Mouse (Mus musculus): ENCODE measurements around the gene Syne2.

Gene Syne2

GRCm38 (mm10) chr12:75924852-75925251 lies 106.9 kb downstream of the Syne2 start:
- WGBS: 83% methylated on average over 11 of the region's 11 CpGs

GRCm38 (mm10) chr12:75927596-75927995 lies 109.7 kb downstream of the Syne2 start:
- 91% methylated on average over 1 of the region's 1 CpGs for WGBS

GRCm38 (mm10) chr12:75933561-75933960 lies 115.6 kb downstream of the Syne2 start:
- WGBS: 67% methylated on average over 4 of the region's 4 CpGs

GRCm38 (mm10) chr12:75951328-75951727 lies 133.4 kb downstream of the Syne2 start:
- WGBS: 63% methylated on average over 5 of the region's 5 CpGs

GRCm38 (mm10) chr12:75952011-75952410 lies 134.1 kb downstream of the Syne2 start:
- 100% methylated on average over 1 of the region's 1 CpGs for WGBS

- WGBS: 91% methylated on average over 24 of the region's 24 CpGs
Measured at GRCm38 (mm10) chr12:75966441-75967195, 148.7 kb downstream of the Syne2 start.

GRCm38 (mm10) chr12:75979079-75979478 lies 161.1 kb downstream of the Syne2 start:
- WGBS: 91% methylated on average over 5 of the region's 5 CpGs

GRCm38 (mm10) chr12:75983336-75983735 lies 165.4 kb downstream of the Syne2 start:
- WGBS: 74% methylated on average over 8 of the region's 8 CpGs

GRCm38 (mm10) chr12:75992226-75992858 lies 174.4 kb downstream of the Syne2 start:
- WGBS: 73% methylated on average over 10 of the region's 10 CpGs

GRCm38 (mm10) chr12:75992946-75993345 lies 175.0 kb downstream of the Syne2 start:
- 93% methylated on average over 4 of the region's 4 CpGs for WGBS

GRCm38 (mm10) chr12:75995086-75995485 lies 177.2 kb downstream of the Syne2 start:
- 48% methylated on average over 2 of the region's 2 CpGs for WGBS

- WGBS: 97% methylated on average over 5 of the region's 5 CpGs
Measured at GRCm38 (mm10) chr12:75997547-75997946, 179.6 kb downstream of the Syne2 start.

GRCm38 (mm10) chr12:75998416-75998815 lies 180.5 kb downstream of the Syne2 start:
- WGBS: 99% methylated on average over 2 of the region's 2 CpGs

- 65% methylated on average over 9 of the region's 9 CpGs for WGBS
Measured at GRCm38 (mm10) chr12:76004697-76005249, 186.8 kb downstream of the Syne2 start.

- WGBS: 83% methylated on average over 6 of the region's 6 CpGs
Measured at GRCm38 (mm10) chr12:76008991-76009390, 191.1 kb downstream of the Syne2 start.

GRCm38 (mm10) chr12:76012789-76013188 lies 194.9 kb downstream of the Syne2 start:
- 96% methylated on average over 3 of the region's 4 CpGs for WGBS

GRCm38 (mm10) chr12:76013480-76013879 lies 195.5 kb downstream of the Syne2 start:
- WGBS: 65% methylated on average over 4 of the region's 4 CpGs

- 73% methylated on average over 15 of the region's 15 CpGs for WGBS
Measured at GRCm38 (mm10) chr12:76015026-76015425, 197.1 kb downstream of the Syne2 start.

- WGBS: 74% methylated on average over 11 of the region's 11 CpGs
Measured at GRCm38 (mm10) chr12:76015489-76015888, 197.6 kb downstream of the Syne2 start.

GRCm38 (mm10) chr12:76016123-76017101 lies 198.5 kb downstream of the Syne2 start:
- WGBS: 81% methylated on average over 14 of the region's 14 CpGs

GRCm38 (mm10) chr12:76018640-76019039 lies 200.7 kb downstream of the Syne2 start:
- WGBS: 59% methylated on average over 8 of the region's 8 CpGs

- WGBS: 93% methylated on average over 8 of the region's 8 CpGs
Measured at GRCm38 (mm10) chr12:76042301-76042700, 224.4 kb downstream of the Syne2 start.

All from cerebral cortex, adult 2 months (tissue).